Mouse (Mus musculus): ENCODE results near the gene Klk11. TPM values are rescaled to one million over a fixed set of nuclear protein-coding genes. Genes with fewer than 3 reads are reported as not detected.
A peak's percentile ranks its signal among the peaks of the same experiment; 100 is the strongest.

Klk11 gene
- polyA plus RNA-seq, 1 experiment from 2014 or later, result 2.6 TPM

GRCm38 (mm10) chr7:43774802-43775201, 398 bp downstream of the Klk11 start:
- H3K4me1 ChIP-seq (ENCODE audit: control insufficient read depth, insufficient read depth, low read length), result no peaks in the 10 kb centered on the region
- WGBS, result 58% methylated on average over 6 of the region's 6 CpGs
- H3K4me3 ChIP-seq (ENCODE audit: low read depth, low read length), result no peak overlapping the region
- no peaks in the 10 kb centered on the region for H3K27me3 ChIP-seq (ENCODE audit: control insufficient read depth, insufficient read depth, low read length)
- ATAC-seq (ENCODE audit: insufficient number of reproducible peaks, insufficient read depth, low FRiP score, low read depth), result peak; percentile 50; the same call in 1 of the 2 replicates
- H3K36me3 ChIP-seq (ENCODE audit: control insufficient read depth, insufficient read depth, low read length), result no peaks in the 10 kb centered on the region
- no peaks in the 10 kb centered on the region for H3K9me3 ChIP-seq (ENCODE audit: control insufficient read depth, low read depth, low read length)
- peak overlapping the region; percentile 58; the same call in 1 of the 2 replicates for H3K27ac ChIP-seq (ENCODE audit: low read length)
- H3K9ac ChIP-seq (replicated peaks; ENCODE audit: low read depth, low read length), result no peak overlapping the region
- no peak overlapping the region for H3K4me2 ChIP-seq (replicated peaks; ENCODE audit: low read depth, low read length)

GRCm38 (mm10) chr7:43775311-43776057, 1.1 kb downstream of the Klk11 start:
- Histone ChIP-seq H3K27ac (ENCODE audit: low read length) (peak overlapping the region; percentile 58; the same call in 1 of the 2 replicates), H3K36me3 (ENCODE audit: control insufficient read depth, insufficient read depth, low read length) (no peaks in the 10 kb centered on the region), H3K4me2 (replicated peaks; ENCODE audit: low read depth, low read length) (no peak overlapping the region), H3K4me1 (ENCODE audit: control insufficient read depth, insufficient read depth, low read length) (no peaks in the 10 kb centered on the region), H3K4me3 (ENCODE audit: low read depth, low read length) (no peak overlapping the region), H3K9me3 (ENCODE audit: control insufficient read depth, low read depth, low read length) (no peaks in the 10 kb centered on the region), H3K27me3 (ENCODE audit: control insufficient read depth, insufficient read depth, low read length) (no peaks in the 10 kb centered on the region), H3K9ac (replicated peaks; ENCODE audit: low read depth, low read length) (no peak overlapping the region)
- 48% methylated on average over 5 of the region's 7 CpGs for WGBS
- no peak for ATAC-seq (ENCODE audit: insufficient number of reproducible peaks, insufficient read depth, low FRiP score, low read depth)

DNA sequence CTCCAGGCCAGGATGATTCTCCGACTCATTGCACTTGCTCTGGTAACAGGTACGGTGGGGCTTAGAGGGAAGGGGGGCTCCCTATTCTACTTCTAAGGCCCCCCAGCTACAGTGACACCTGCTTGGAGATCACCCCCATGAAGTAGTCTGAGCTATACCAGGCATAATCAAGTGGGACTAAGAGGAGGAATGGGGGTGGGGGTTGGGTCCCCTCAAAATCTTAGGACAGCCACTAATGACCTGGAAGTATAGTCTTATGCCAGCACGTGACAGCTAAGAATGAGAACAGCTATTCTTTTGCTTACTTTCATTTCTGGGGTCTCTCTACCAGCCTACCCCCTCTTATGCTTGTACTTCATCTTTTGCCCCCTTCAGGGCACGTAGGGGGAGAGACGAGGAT, 2.1 kb downstream of the Klk11 start:
- 80% methylated on average over 5 of the region's 5 CpGs for WGBS
- Histone ChIP-seq H3K27ac (ENCODE audit: low read length) (no peak overlapping the region), H3K27me3 (ENCODE audit: control insufficient read depth, insufficient read depth, low read length) (no peaks in the 10 kb centered on the region), H3K9ac (replicated peaks; ENCODE audit: low read depth, low read length) (no peak overlapping the region), H3K36me3 (ENCODE audit: control insufficient read depth, insufficient read depth, low read length) (no peaks in the 10 kb centered on the region), H3K4me3 (ENCODE audit: low read depth, low read length) (no peak overlapping the region), H3K4me2 (replicated peaks; ENCODE audit: low read depth, low read length) (no peak overlapping the region), H3K9me3 (ENCODE audit: control insufficient read depth, low read depth, low read length) (no peaks in the 10 kb centered on the region), H3K4me1 (ENCODE audit: control insufficient read depth, insufficient read depth, low read length) (no peaks in the 10 kb centered on the region)
- ATAC-seq (ENCODE audit: insufficient number of reproducible peaks, insufficient read depth, low FRiP score, low read depth), result no peak

DNA sequence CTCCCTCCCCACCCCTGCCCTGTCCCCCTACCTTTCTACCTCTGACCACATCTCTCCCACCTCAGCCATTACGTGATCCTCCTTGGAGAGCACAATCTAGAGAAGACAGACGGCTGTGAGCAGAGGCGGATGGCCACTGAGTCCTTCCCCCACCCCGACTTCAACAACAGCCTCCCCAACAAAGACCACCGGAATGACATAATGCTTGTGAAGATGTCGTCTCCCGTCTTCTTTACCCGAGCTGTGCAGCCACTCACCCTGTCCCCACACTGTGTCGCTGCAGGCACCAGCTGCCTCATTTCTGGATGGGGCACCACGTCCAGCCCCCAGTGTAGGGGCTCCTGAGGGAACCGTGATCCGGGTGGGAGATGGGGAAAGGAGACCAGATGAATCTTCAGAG, 3.0 kb downstream of the Klk11 start:
- Histone ChIP-seq H3K36me3 (ENCODE audit: control insufficient read depth, insufficient read depth, low read length) (no peaks in the 10 kb centered on the region), H3K9me3 (ENCODE audit: control insufficient read depth, low read depth, low read length) (no peaks in the 10 kb centered on the region), H3K9ac (replicated peaks; ENCODE audit: low read depth, low read length) (no peak overlapping the region), H3K4me1 (ENCODE audit: control insufficient read depth, insufficient read depth, low read length) (0 out of 2 replicates have a peak, but pooled peaks cover 2% of the 10 kb centered on the region), H3K27me3 (ENCODE audit: control insufficient read depth, insufficient read depth, low read length) (no peaks in the 10 kb centered on the region), H3K27ac (ENCODE audit: low read length) (no peak overlapping the region), H3K4me3 (ENCODE audit: low read depth, low read length) (no peak overlapping the region), H3K4me2 (replicated peaks; ENCODE audit: low read depth, low read length) (no peak overlapping the region)
- 82% methylated on average over 12 of the region's 12 CpGs for WGBS
- no peak for ATAC-seq (ENCODE audit: insufficient number of reproducible peaks, insufficient read depth, low FRiP score, low read depth)

- H3K9ac ChIP-seq (replicated peaks; ENCODE audit: low read depth, low read length), result no peak overlapping the region
- no peak overlapping the region for H3K4me2 ChIP-seq (replicated peaks; ENCODE audit: low read depth, low read length)
- H3K9me3 ChIP-seq (ENCODE audit: control insufficient read depth, low read depth, low read length), result no peaks in the 10 kb centered on the region
- ATAC-seq (ENCODE audit: insufficient number of reproducible peaks, insufficient read depth, low FRiP score, low read depth), result no peak
- no peaks in the 10 kb centered on the region for H3K36me3 ChIP-seq (ENCODE audit: control insufficient read depth, insufficient read depth, low read length)
- no peak overlapping the region for H3K27ac ChIP-seq (ENCODE audit: low read length)
- 0 out of 2 replicates have a peak, but pooled peaks cover 5% of the 10 kb centered on the region for H3K4me1 ChIP-seq (ENCODE audit: control insufficient read depth, insufficient read depth, low read length)
- no peak overlapping the region for H3K4me3 ChIP-seq (ENCODE audit: low read depth, low read length)
- H3K27me3 ChIP-seq (ENCODE audit: control insufficient read depth, insufficient read depth, low read length), result no peaks in the 10 kb centered on the region
- WGBS, result 88% methylated on average over 10 of the region's 10 CpGs
Measured at GRCm38 (mm10) chr7:43778176-43778970, 4.0 kb downstream of the Klk11 start.

GRCm38 (mm10) chr7:43780241-43780640, 5.8 kb downstream of the Klk11 start:
- Histone ChIP-seq H3K27me3 (ENCODE audit: control insufficient read depth, insufficient read depth, low read length) (no peaks in the 10 kb centered on the region), H3K9ac (replicated peaks; ENCODE audit: low read depth, low read length) (no peak overlapping the region), H3K4me1 (ENCODE audit: control insufficient read depth, insufficient read depth, low read length) (0 out of 2 replicates have a peak, but pooled peaks cover 5% of the 10 kb centered on the region), H3K27ac (ENCODE audit: low read length) (no peak overlapping the region), H3K36me3 (ENCODE audit: control insufficient read depth, insufficient read depth, low read length) (no peaks in the 10 kb centered on the region), H3K4me2 (replicated peaks; ENCODE audit: low read depth, low read length) (no peak overlapping the region), H3K9me3 (ENCODE audit: control insufficient read depth, low read depth, low read length) (no peaks in the 10 kb centered on the region), H3K4me3 (ENCODE audit: low read depth, low read length) (no peak overlapping the region)
- ATAC-seq (ENCODE audit: insufficient number of reproducible peaks, insufficient read depth, low FRiP score, low read depth), result no peak
- WGBS, result 52% methylated on average over 6 of the region's 6 CpGs

- no peaks in the 10 kb centered on the region for H3K9me3 ChIP-seq (ENCODE audit: control insufficient read depth, low read depth, low read length)
- H3K4me1 ChIP-seq (ENCODE audit: control insufficient read depth, insufficient read depth, low read length), result 0 out of 2 replicates have a peak, but pooled peaks cover 5% of the 10 kb centered on the region
- H3K4me3 ChIP-seq (ENCODE audit: low read depth, low read length), result no peak within 1 kb of the TSS
- H3K36me3 ChIP-seq (ENCODE audit: control insufficient read depth, insufficient read depth, low read length), result no peaks in the 10 kb centered on the region
- 29% methylated on average over 5 of the region's 5 CpGs for WGBS
- no peaks in the 10 kb centered on the region for H3K27me3 ChIP-seq (ENCODE audit: control insufficient read depth, insufficient read depth, low read length)
- no peak within 1 kb of the TSS for H3K27ac ChIP-seq (ENCODE audit: low read length)
- H3K4me2 ChIP-seq (replicated peaks; ENCODE audit: low read depth, low read length), result no peak within 1 kb of the TSS
- H3K9ac ChIP-seq (replicated peaks; ENCODE audit: low read depth, low read length), result no peak within 1 kb of the TSS
- ATAC-seq (ENCODE audit: insufficient number of reproducible peaks, insufficient read depth, low FRiP score, low read depth), result no peak
Measured at GRCm38 (mm10) chr7:43780746-43781145, 6.3 kb downstream of the Klk11 start, which contains the start of gene Klk10. Gene Klk10, plus strand, starts transcription at chr7:43781035.

- Histone ChIP-seq H3K27ac (ENCODE audit: low read length) (no peak overlapping the region), H3K36me3 (ENCODE audit: control insufficient read depth, insufficient read depth, low read length) (no peaks in the 10 kb centered on the region), H3K4me3 (ENCODE audit: low read depth, low read length) (no peak overlapping the region), H3K4me2 (replicated peaks; ENCODE audit: low read depth, low read length) (no peak overlapping the region), H3K9ac (replicated peaks; ENCODE audit: low read depth, low read length) (no peak overlapping the region), H3K4me1 (ENCODE audit: control insufficient read depth, insufficient read depth, low read length) (0 out of 2 replicates have a peak, but pooled peaks cover 5% of the 10 kb centered on the region), H3K9me3 (ENCODE audit: control insufficient read depth, low read depth, low read length) (no peaks in the 10 kb centered on the region), H3K27me3 (ENCODE audit: control insufficient read depth, insufficient read depth, low read length) (no peaks in the 10 kb centered on the region)
- no peak for ATAC-seq (ENCODE audit: insufficient number of reproducible peaks, insufficient read depth, low FRiP score, low read depth)
- WGBS, result 80% methylated on average over 11 of the region's 11 CpGs
Measured at GRCm38 (mm10) chr7:43781541-43781940, 7.1 kb downstream of the Klk11 start.

Data from stomach, embryonic 14.5 days (tissue).